Mouse (Mus musculus) liver, embryonic 11.5 days (tissue): ENCODE results near the gene Fkbp5. TPM values are rescaled to one million over a fixed set of nuclear protein-coding genes. Genes with fewer than 3 reads are reported as not detected.

Source experiments
- ATAC-seq: fragments of 200-750 bp; cut with Nextera tagmentation; replicated peaks from 2 replicates; pipeline ENCODE4 v1.8.0; 2017; ENCODE audit warnings: moderate number of reproducible peaks, mild to moderate bottlenecking, moderate TSS enrichment, moderate library complexity; ENCODE audit not compliant: low FRiP score
- DNase-seq: peaks from one replicate; pipeline ENCODE4 v3.0.0-alpha.2; 2017; ENCODE audit warnings: low spot score
- H3K27ac ChIP-seq: fragments of 300-500 bp; sonication (generic); 2 replicates; pipeline ENCODE4 v1.5.1; 2014; ENCODE audit warnings: mild to moderate bottlenecking, low read depth, low read length, control low read depth
- H3K27me3 ChIP-seq: fragments of 300-500 bp; sonication (generic); replicated peaks from 2 replicates; pipeline ENCODE4 v1.6.1; 2014; ENCODE audit warnings: low read length, mixed read lengths; ENCODE audit not compliant: control insufficient read depth, insufficient read depth
- H3K36me3 ChIP-seq: fragments of 300-500 bp; sonication (generic); 2 replicates; pipeline ENCODE4 v1.6.1; 2014; ENCODE audit warnings: mild to moderate bottlenecking, low read length, moderate library complexity, mixed read lengths; ENCODE audit not compliant: control insufficient read depth, insufficient read depth
- H3K4me1 ChIP-seq: fragments of 300-500 bp; sonication (generic); replicated peaks from 2 replicates; pipeline ENCODE4 v1.6.1; 2014; ENCODE audit warnings: low read length, mixed read lengths; ENCODE audit not compliant: control insufficient read depth, insufficient read depth
- H3K4me2 ChIP-seq: fragments of 300-500 bp; sonication (generic); 2 replicates; pipeline ENCODE4 v1.6.1; 2014; ENCODE audit warnings: mild to moderate bottlenecking, control low read depth, moderate library complexity
- H3K4me3 ChIP-seq: fragments of 300-500 bp; sonication (generic); 2 replicates; pipeline ENCODE4 v1.5.1; 2014; ENCODE audit warnings: low read depth, low read length, control low read depth
- H3K9ac ChIP-seq: fragments of 300-500 bp; sonication (generic); 2 replicates; pipeline ENCODE4 v1.6.1; 2014; ENCODE audit warnings: low read depth, low read length, control low read depth
- H3K9me3 ChIP-seq: fragments of 300-500 bp; sonication (generic); 2 replicates; pipeline ENCODE4 v1.6.1; 2016; ENCODE audit warnings: low read length, inconsistent platforms, mixed read lengths; ENCODE audit not compliant: control insufficient read depth
- WGBS: fragments of 180-500 bp; shearing (Covaris S2); extraction: QIAGEN DNeasy Blood & Tissue Kit; methylation state at CpG from one replicate; pipeline ENCODE4 v1.1.7; 2014; 5-methylcytosine and 5-hydroxymethylcytosine counted together
- polyA plus RNA-seq: library from polyadenylated mRNA; unstranded; fragments of >200 nt; fragmentation: Nextera tagmentation; extraction: Ambion mirVana; gene quantifications from 2 replicates; pipeline ENCODE4 v1.2.1, GENCODE M21; 2014

Fkbp5 gene
- polyA plus RNA-seq, 1 experiment from 2014 or later: 10.1 TPM

DNA sequence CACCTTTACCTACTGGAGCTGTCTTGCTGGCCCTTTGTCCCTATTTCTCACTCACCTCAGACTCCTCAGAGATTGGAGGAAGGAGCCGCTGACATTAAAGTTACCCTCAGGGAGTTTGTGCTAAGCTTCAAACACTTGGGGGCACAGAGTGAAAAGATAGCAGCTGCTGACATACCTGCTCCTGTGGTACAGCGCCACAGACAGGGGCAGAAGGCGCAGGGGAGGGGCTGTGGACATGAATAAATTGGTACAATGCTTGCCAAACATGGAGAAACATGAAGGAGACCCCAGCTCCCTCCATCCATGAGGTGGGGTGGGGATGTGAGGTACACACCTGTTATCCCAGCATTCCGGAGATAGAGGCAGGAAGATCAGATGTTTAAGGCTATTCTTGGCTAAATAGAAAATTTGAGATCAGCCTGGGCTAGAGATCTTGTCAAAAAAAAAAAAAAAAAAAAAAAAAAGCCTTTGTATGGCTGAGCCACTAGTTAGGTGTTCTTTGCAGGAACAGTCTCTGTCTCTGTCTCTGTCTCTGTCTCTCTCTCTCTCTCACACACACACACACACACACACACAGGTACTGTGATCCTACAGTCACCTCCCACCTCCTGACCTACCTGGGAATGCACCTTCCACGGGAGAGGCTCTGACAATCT, 3.9 kb upstream of the Fkbp5 start:
- peaks cover 39% of the 10 kb centered on the region for H3K27me3 ChIP-seq
- no peak overlapping the region for H3K4me3 ChIP-seq
- DNase-seq (no peak), ATAC-seq (no peak)
- no peaks in the 10 kb centered on the region for H3K9me3 ChIP-seq
- 61% methylated on average over 5 of the region's 5 CpGs for WGBS
- H3K36me3 ChIP-seq: no peaks in the 10 kb centered on the region
- H3K9ac ChIP-seq: no peak overlapping the region
- no peak overlapping the region for H3K4me2 ChIP-seq
- H3K27ac ChIP-seq: no peak overlapping the region
- peaks cover 25% of the 10 kb centered on the region for H3K4me1 ChIP-seq

DNA sequence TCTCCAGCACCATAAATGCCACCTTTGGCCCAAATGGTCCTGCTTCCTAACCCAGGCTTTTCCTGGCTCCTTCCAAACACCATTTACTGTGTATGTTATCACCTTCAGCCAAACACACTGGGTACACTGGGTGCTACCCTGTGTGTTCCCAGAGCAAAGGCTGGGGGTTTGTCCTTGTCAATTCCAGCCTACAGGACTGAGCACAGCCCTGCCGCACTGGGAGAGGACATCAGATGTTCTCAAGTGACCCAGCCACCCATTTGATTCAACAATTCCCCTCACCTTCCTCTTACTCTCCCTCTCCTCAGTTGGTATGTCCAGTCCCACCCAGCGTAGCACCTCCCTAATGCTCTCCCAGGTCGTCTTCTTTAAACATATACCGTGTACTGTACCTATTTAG, 3.2 kb upstream of the Fkbp5 start:
- no peak overlapping the region for H3K4me3 ChIP-seq
- no peak for DNase-seq
- H3K4me2 ChIP-seq: no peak overlapping the region
- no peak for ATAC-seq
- H3K9ac ChIP-seq: no peak overlapping the region
- H3K9me3 ChIP-seq: no peaks in the 10 kb centered on the region
- peaks cover 30% of the 10 kb centered on the region for H3K4me1 ChIP-seq
- no peak overlapping the region for H3K27ac ChIP-seq
- no peaks in the 10 kb centered on the region for H3K36me3 ChIP-seq
- peaks cover 39% of the 10 kb centered on the region for H3K27me3 ChIP-seq
- WGBS: 73% methylated on average over 4 of the region's 4 CpGs

DNA sequence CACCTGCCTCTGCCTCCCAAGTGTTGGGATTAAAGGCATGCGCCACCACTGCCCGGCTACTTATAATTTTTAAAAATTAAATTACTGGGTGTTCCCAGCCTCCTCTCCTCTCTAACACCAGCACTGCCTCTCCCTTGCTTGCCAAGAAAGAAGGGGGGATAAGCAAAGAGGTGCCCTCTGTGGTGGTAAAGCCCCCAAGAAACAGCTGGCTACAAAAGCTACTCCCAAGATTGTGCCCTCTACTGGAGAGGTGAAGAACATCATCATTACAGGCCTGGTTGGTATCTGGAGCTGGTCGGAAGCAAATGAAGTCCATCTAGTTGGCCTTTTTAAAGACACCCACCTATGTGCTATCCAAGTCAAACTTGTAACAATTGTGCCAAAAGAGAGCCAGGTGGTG, 2.5 kb upstream of the Fkbp5 start:
- no peak for ATAC-seq
- Histone ChIP-seq H3K4me3 (no peak overlapping the region), H3K4me1 (peaks cover 31% of the 10 kb centered on the region), H3K4me2 (no peak overlapping the region), H3K27me3 (peaks cover 39% of the 10 kb centered on the region), H3K36me3 (no peaks in the 10 kb centered on the region), H3K9ac (no peak overlapping the region), H3K9me3 (no peaks in the 10 kb centered on the region), H3K27ac (no peak overlapping the region)
- DNase-seq: no peak
- WGBS: 83% methylated on average over 3 of the region's 3 CpGs

- Histone ChIP-seq H3K36me3 (no peaks in the 10 kb centered on the region), H3K27ac (no peak overlapping the region), H3K27me3 (peaks cover 39% of the 10 kb centered on the region), H3K4me3 (peak overlapping the region; percentile 43), H3K9me3 (no peaks in the 10 kb centered on the region), H3K4me2 (peak overlapping the region; percentile 90), H3K9ac (peak overlapping the region; percentile 53; the same call in 1 of the 2 replicates), H3K4me1 (peaks cover 35% of the 10 kb centered on the region)
- no peak for DNase-seq
- 19% methylated on average over 8 of the region's 8 CpGs for WGBS
- ATAC-seq: no peak
Observed at GRCm38 (mm10) chr17:28518615-28519071, 1.3 kb upstream of the Fkbp5 start.

- Histone ChIP-seq H3K36me3 (no peaks in the 10 kb centered on the region), H3K4me1 (peaks cover 30% of the 10 kb centered on the region)
- no peak for DNase-seq
Observed at GRCm38 (mm10) chr17:28517956-28518614, 758 bp upstream of the Fkbp5 start.

GRCm38 (mm10) chr17:28516881-28517280, 446 bp downstream of the Fkbp5 start:
- whole genome bisulfite sequencing: 47% methylated on average over 4 of the region's 4 CpGs
- no peak overlapping the region for H3K27ac ChIP-seq
- ATAC-seq: no peak
- H3K9ac ChIP-seq: no peak overlapping the region
- DNase-seq: no peak
- peaks cover 30% of the 10 kb centered on the region for H3K4me1 ChIP-seq
- no peaks in the 10 kb centered on the region for H3K9me3 ChIP-seq
- peaks cover 33% of the 10 kb centered on the region for H3K27me3 ChIP-seq
- no peak overlapping the region for H3K4me2 ChIP-seq
- no peaks in the 10 kb centered on the region for H3K36me3 ChIP-seq
- H3K4me3 ChIP-seq: no peak overlapping the region

More at GRCm38 (mm10) chr17:28517956-28518614, 758 bp upstream of the Fkbp5 start:
- Histone ChIP-seq H3K9ac (peak overlapping the region; percentile 53), H3K4me3 (peak overlapping the region; percentile 43), H3K27me3 (peaks cover 37% of the 10 kb centered on the region), H3K27ac (no peak overlapping the region), H3K9me3 (no peaks in the 10 kb centered on the region), H3K4me2 (peak overlapping the region; percentile 90)
- WGBS: under 1% methylated on average over 45 of the region's 46 CpGs
- ATAC-seq: no peak

DNA sequence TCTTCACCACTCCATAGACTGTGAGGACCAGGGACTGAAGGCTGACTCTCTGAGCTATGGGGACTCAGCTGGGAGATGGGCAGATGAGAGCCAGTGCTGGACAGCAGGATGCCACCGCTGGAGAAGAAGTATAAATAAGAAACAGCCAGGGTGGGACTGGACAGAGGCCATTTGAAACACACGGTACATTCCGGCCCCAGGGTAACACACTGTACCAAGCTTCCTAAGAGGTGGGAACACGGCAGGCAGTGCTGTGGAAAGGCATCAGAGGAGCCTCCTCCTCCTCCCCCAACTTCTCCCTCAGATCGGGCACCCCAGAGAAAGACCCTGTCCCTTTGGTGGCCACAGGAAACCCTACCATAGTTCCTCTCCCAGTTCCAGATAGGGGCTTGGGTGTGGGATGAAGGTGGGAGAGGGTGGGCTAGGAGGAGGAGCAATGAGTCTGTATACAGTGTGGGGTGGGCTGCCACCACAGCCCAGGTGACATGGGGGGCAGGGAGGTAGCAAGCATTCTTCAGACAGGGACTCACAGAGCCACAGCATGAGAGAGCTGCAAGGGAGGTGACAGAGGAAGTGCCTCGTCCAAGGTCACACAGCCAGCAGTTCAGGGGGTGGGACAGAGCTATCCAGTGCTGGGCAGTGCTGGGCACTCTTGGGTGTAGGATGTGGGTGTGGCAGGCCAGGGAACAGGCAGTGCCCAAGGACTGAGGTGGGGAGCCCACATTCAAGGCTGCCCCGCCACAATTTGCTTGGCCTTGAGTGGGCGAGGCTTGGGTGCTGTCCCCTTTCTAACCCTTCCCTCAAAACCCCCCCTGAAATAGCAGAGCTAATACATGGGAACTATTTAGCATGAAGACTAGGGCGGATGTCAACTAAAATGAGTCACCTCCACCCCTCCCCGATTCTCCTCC, 1.6 kb downstream of the Fkbp5 start:
- Histone ChIP-seq H3K36me3 (no peaks in the 10 kb centered on the region), H3K4me2 (no peak overlapping the region), H3K4me1 (peaks cover 35% of the 10 kb centered on the region), H3K27ac (no peak overlapping the region), H3K9me3 (no peaks in the 10 kb centered on the region), H3K9ac (no peak overlapping the region), H3K27me3 (peaks cover 30% of the 10 kb centered on the region), H3K4me3 (no peak overlapping the region)
- DNase-seq: no peak
- WGBS: 49% methylated on average over 10 of the region's 10 CpGs
- 0 out of 2 replicates have a peak, but pooled peaks have one; percentile 16 for ATAC-seq

- ATAC-seq (no peak), DNase-seq (no peak)
- peaks cover 27% of the 10 kb centered on the region for H3K27me3 ChIP-seq
- H3K36me3 ChIP-seq: no peaks in the 10 kb centered on the region
- no peaks in the 10 kb centered on the region for H3K9me3 ChIP-seq
- no peak overlapping the region for H3K27ac ChIP-seq
- H3K4me3 ChIP-seq: no peak overlapping the region
- peaks cover 39% of the 10 kb centered on the region for H3K4me1 ChIP-seq
- H3K9ac ChIP-seq: no peak overlapping the region
- H3K4me2 ChIP-seq: no peak overlapping the region
- 60% methylated on average over 5 of the region's 5 CpGs for WGBS
Observed at GRCm38 (mm10) chr17:28514555-28514954, 2.8 kb downstream of the Fkbp5 start.
